28 mouse cellular contexts compared by ENCODE assay signal in the genomic region with DNA sequence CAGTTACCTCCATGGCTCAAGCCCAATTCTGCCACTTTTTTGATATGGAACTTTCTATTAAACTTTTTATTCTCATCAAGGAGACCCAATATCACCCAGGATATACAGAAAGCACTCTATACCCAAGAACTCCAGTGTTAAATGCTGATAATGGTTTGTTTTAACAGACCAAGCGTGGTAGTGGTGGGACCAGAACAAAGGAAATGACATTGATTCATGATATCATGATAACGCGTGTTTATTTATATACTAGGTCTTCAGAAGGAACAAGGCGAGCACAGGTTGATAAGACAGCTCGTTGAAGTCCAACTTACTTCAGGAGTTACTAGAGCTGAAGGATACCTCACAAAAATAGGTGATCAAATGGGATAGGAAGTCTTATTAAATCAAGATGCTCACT. TPM values are rescaled to one million over a fixed set of nuclear protein-coding genes. Genes with fewer than 3 reads are reported as not detected.
DNase-seq lines count a peak whose midpoint lies in the region; ATAC-seq lines count a peak whose summit lies in the region.
"Had no signal": no experiment of that assay in that cellular context is flagged by ENCODE, and none has a peak within 500 bp of the region (broad histone marks: within the 10 kb centered on the region; RNA-seq: fewer than 3 reads in every experiment).

No protein-coding gene starts in this region.

- WGBS in heart, embryonic 12.5 days: 23% methylated on average over 5 of the region's 5 CpGs
- WGBS in heart, embryonic 16.5 days: 33% methylated on average over 5 of the region's 5 CpGs
- 92% methylated on average over 5 of the region's 5 CpGs for WGBS in forebrain, embryonic 15.5 days

- peaks cover 33% of the 10 kb centered on the region for H3K4me1 ChIP-seq in heart, embryonic 12.5 days (replicated peaks)
- H3K4me1 ChIP-seq in heart, embryonic 16.5 days (ENCODE audit: control insufficient read depth, insufficient read depth, low read length): peaks cover 15% of the 10 kb centered on the region
- H3K4me1 ChIP-seq in forebrain, embryonic 15.5 days: no peaks in the 10 kb centered on the region
- H3K4me1 ChIP-seq: embryonic facial prominence, embryonic 10.5 days; embryonic facial prominence, embryonic 13.5 days; forebrain, embryonic 12.5 days; hindbrain, embryonic 12.5 days; hindbrain, embryonic 15.5 days had no signal

- no peak overlapping the region for H3K4me3 ChIP-seq in heart, embryonic 12.5 days
- no peak overlapping the region for H3K4me3 ChIP-seq in heart, embryonic 16.5 days (ENCODE audit: low read length)
- no peak overlapping the region for H3K4me3 ChIP-seq in forebrain, embryonic 15.5 days
- H3K4me3 ChIP-seq: embryonic facial prominence, embryonic 10.5 days; embryonic facial prominence, embryonic 13.5 days; erythroblast, embryonic 14.5 days; forebrain, embryonic 12.5 days; hindbrain, embryonic 12.5 days; hindbrain, embryonic 15.5 days had no signal

- DNase-seq in heart, adult 11 months: no peak
- DNase-seq in heart, adult 18-20 months: no peak
- DNase-seq: adrenal gland, adult 2 months; adrenal gland, postnatal 14 days; B cell, adult 2 months; cerebellum, adult 11 months; cerebellum, adult 2 months; cerebellum, postnatal 10 days; cerebellum, postnatal 36 days; embryo, embryonic 11 days; gastrocnemius, postnatal 10 days; gastrocnemius, postnatal 36 days; heart, postnatal 14 days; kidney, adult 2 months had no signal

- peaks cover 7% of the 10 kb centered on the region for H3K36me3 ChIP-seq in heart, embryonic 12.5 days
- peaks cover 10% of the 10 kb centered on the region for H3K36me3 ChIP-seq in heart, embryonic 16.5 days (ENCODE audit: control insufficient read depth, insufficient read depth)
- H3K36me3 ChIP-seq in forebrain, embryonic 15.5 days: peaks cover 6% of the 10 kb centered on the region; the same call in 1 of the 2 replicates

- no peaks in the 10 kb centered on the region for H3K9me3 ChIP-seq in heart, embryonic 12.5 days (replicated peaks)
- H3K9me3 ChIP-seq in heart, embryonic 16.5 days (replicated peaks; ENCODE audit: control insufficient read depth, low read length): no peaks in the 10 kb centered on the region
- no peaks in the 10 kb centered on the region for H3K9me3 ChIP-seq in forebrain, embryonic 15.5 days
- H3K9me3 ChIP-seq: embryonic facial prominence, embryonic 10.5 days; embryonic facial prominence, embryonic 13.5 days; forebrain, embryonic 12.5 days; G1E; hindbrain, embryonic 12.5 days; hindbrain, embryonic 15.5 days had no signal

- H3K9ac ChIP-seq in heart, embryonic 12.5 days: no peak overlapping the region
- H3K9ac ChIP-seq in heart, embryonic 16.5 days (ENCODE audit: low read length): no peak overlapping the region
- no peak overlapping the region for H3K9ac ChIP-seq in forebrain, embryonic 15.5 days (replicated peaks)
- H3K9ac ChIP-seq: embryonic facial prominence, embryonic 13.5 days; forebrain, embryonic 12.5 days; hindbrain, embryonic 12.5 days; hindbrain, embryonic 15.5 days had no signal

- no peak for ATAC-seq in heart, embryonic 12.5 days (ENCODE audit: insufficient number of reproducible peaks, low FRiP score)
- ATAC-seq in heart, embryonic 16.5 days (replicated peaks; ENCODE audit: extremely low read depth, insufficient read depth, low FRiP score): no peak
- ATAC-seq in megakaryocyte progenitor cell, adult 5-6 weeks (replicated peaks; ENCODE audit: poor library complexity): peak; percentile 52
- no peak for ATAC-seq in forebrain, embryonic 15.5 days (replicated peaks)
- ATAC-seq: forebrain, embryonic 16.5 days; intestine, postnatal 0 days had no signal

- H3K27me3 ChIP-seq in heart, embryonic 12.5 days (replicated peaks): no peaks in the 10 kb centered on the region
- H3K27me3 ChIP-seq in heart, embryonic 16.5 days (ENCODE audit: control insufficient read depth, insufficient read depth, low read length): no peaks in the 10 kb centered on the region
- no peaks in the 10 kb centered on the region for H3K27me3 ChIP-seq in forebrain, embryonic 15.5 days
- H3K27me3 ChIP-seq: CH12.LX; embryonic facial prominence, embryonic 13.5 days; forebrain, embryonic 12.5 days; hindbrain, embryonic 12.5 days; hindbrain, embryonic 15.5 days had no signal

- H3K27ac ChIP-seq in heart, embryonic 12.5 days (ENCODE audit: poor library complexity, severe bottlenecking): peak overlapping the region; percentile 70; the same call in 1 of the 2 replicates
- H3K27ac ChIP-seq in heart, embryonic 16.5 days (ENCODE audit: low read length): peak overlapping the region; percentile 55; the same call in 1 of the 2 replicates
- H3K27ac ChIP-seq in forebrain, embryonic 15.5 days (replicated peaks): no peak overlapping the region
- H3K27ac ChIP-seq: embryonic facial prominence, embryonic 10.5 days; embryonic facial prominence, embryonic 13.5 days; forebrain, embryonic 12.5 days; hindbrain, embryonic 12.5 days; hindbrain, embryonic 15.5 days had no signal

- H3K4me2 ChIP-seq in heart, embryonic 12.5 days: no peak overlapping the region
- H3K4me2 ChIP-seq in heart, embryonic 16.5 days (ENCODE audit: low read depth, low read length): no peak overlapping the region
- H3K4me2 ChIP-seq in forebrain, embryonic 15.5 days (replicated peaks): no peak overlapping the region
- H3K4me2 ChIP-seq: embryonic facial prominence, embryonic 13.5 days; forebrain, embryonic 12.5 days; hindbrain, embryonic 12.5 days; hindbrain, embryonic 15.5 days had no signal

RNA-seq across cellular contexts. Expression of gene Strn, which starts 52.0 kb away (rescaled TPM):
- polyA plus RNA-seq in heart, embryonic 12.5 days (2016; fragmentation: Nextera tagmentation; extraction: Ambion mirVana): 19.3 and 20.6 TPM in 2 replicates
- 12.4 and 12.7 TPM in 2 replicates for polyA plus RNA-seq in heart, embryonic 16.5 days (2015; fragmentation: Nextera tagmentation; extraction: Ambion mirVana)
- total RNA-seq in heart, adult 18-20 months (2021): 10 to 100 TPM; 22.5 to 23.0 TPM
- 21.0 and 21.9 TPM in 2 replicates for total RNA-seq in megakaryocyte progenitor cell, adult 5-6 weeks (2015)
- total RNA-seq in megakaryocyte progenitor cell, adult 5-6 weeks (2017): 35.2 and 42.5 TPM in 2 replicates
- polyA plus RNA-seq in forebrain, embryonic 15.5 days (2015; fragmentation: Nextera tagmentation; extraction: Ambion mirVana): 5.7 and 5.8 TPM in 2 replicates
